Mouse (Mus musculus) inflammation-experienced regulatory T-cells (primary cell): Measurements from ENCODE around the gene Gm3542. TPM values are rescaled to one million over a fixed set of nuclear protein-coding genes. Genes with fewer than 3 reads are reported as not detected.

Experiments used
- polyA plus RNA-seq, 2 experiments: library from polyadenylated mRNA; unstranded; fragments of 100-300 nt; shearing (Covaris generic); gene quantifications; one replicate each; pipeline ENCODE4 v1.2.1; 2017

The Gm3542 gene
- not detected for polyA plus RNA-seq

DNA sequence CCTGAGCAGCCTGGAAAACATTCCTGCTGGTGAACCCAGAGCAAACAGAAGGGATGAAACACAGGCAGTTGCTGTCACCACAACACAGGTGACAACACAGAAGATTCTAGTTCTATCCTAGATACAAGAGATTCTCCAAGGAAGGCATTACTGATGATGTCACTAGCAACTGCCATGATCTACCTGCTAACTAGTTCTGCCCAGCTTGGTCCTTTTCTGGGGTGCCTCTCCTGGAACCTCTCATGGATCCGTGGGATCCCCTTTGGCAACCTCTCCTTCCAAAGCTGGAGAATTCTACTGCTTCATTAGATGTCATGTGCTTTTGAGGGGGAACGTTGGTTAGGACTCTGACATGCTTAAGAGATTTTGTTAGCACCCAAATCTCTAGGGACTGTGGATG is at the start of gene Gm3542:
Gm3542 (minus strand) TSS at position 101 of the 400 bp plus-strand sequence.

Other genes starting within 250 kb of the Gm3542 start
- under 1 TPM in 1 of 2 experiments, not detected in 1; 0.14 TPM for gene Gm8279, start 203.4 kb downstream of the Gm3542 start, polyA plus RNA-seq
- under 1 TPM in 1 of 2 experiments, not detected in 1; 0.62 TPM for gene Gm3317, start 170.4 kb downstream of the Gm3542 start, polyA plus RNA-seq
- not detected for gene Gm8271, start 149.1 kb downstream of the Gm3542 start, polyA plus RNA-seq
- not detected for gene Gm3526, start 74.3 kb downstream of the Gm3542 start, polyA plus RNA-seq
- 10 to 100 TPM in 1 of 2 experiments, not detected in 1; 12.7 TPM for gene Gm3500, start 54.1 kb upstream of the Gm3542 start, polyA plus RNA-seq
- 1 to 10 TPM in 1 of 2 experiments, under 1 TPM in 1; 0.95 to 2.3 TPM for gene Gm3194, start 120.5 kb upstream of the Gm3542 start, polyA plus RNA-seq
- gene Gm8246, start 142.9 kb upstream of the Gm3542 start, polyA plus RNA-seq: under 1 TPM in 1 of 2 experiments, not detected in 1; 0.20 TPM
- gene Gm3187, start 149.3 kb upstream of the Gm3542 start, polyA plus RNA-seq: not detected
- 10 to 100 TPM in 1 of 2 experiments, 1 to 10 TPM in 1; 1.6 to 10.8 TPM for gene Gm3488, start 166.7 kb upstream of the Gm3542 start, polyA plus RNA-seq
- under 1 TPM; 0.18 to 0.21 TPM for gene Gm3532, start 203.6 kb upstream of the Gm3542 start, polyA plus RNA-seq